Mouse (Mus musculus): ENCODE measurements around the gene Krtap16-1.

GRCm38 (mm10) chr11:99985291-99986092 lies 905 bp downstream of the Krtap16-1 start:
- no peak for TF ChIP-seq CTCF (IDR thresholded peaks at IDR 0.05; ENCODE audit: control insufficient read depth, insufficient read depth, insufficient read length)
- TF ChIP-seq MYOD1 (IDR thresholded peaks at IDR 0.05; ENCODE audit: control insufficient read depth, insufficient read length, low read depth), result peak; percentile 90
- no peak for TF ChIP-seq CEBPB (IDR thresholded peaks at IDR 0.05; ENCODE audit: low read depth)
- TF ChIP-seq USF1 (IDR thresholded peaks at IDR 0.05; ENCODE audit: low read depth), result no peak
- TF ChIP-seq MYOG (IDR thresholded peaks at IDR 0.05; ENCODE audit: control insufficient read depth, extremely low read depth, insufficient read length), result no peak
- no peak for TF ChIP-seq MAX (IDR thresholded peaks at IDR 0.05)
- TF ChIP-seq FOSL1 (IDR thresholded peaks at IDR 0.05; ENCODE audit: insufficient read depth, low read length, poor library complexity, severe bottlenecking), result no peak

All from C2C12 (cell line).